Comparison of ENCODE assay signal across 14 mouse cellular contexts in genomic region chr3:99738093-99738803, GRCm38 (mm10).
A peak's percentile ranks its signal among the peaks of the same experiment; 100 is the strongest.
DNase-seq lines count a peak whose midpoint lies in the region; ATAC-seq and TF ChIP-seq lines count a peak whose summit lies in the region.
"Had no signal": no experiment of that assay in that cellular context is flagged by ENCODE, and none has a peak within 500 bp of the region (broad histone marks: within the 10 kb centered on the region; RNA-seq: fewer than 3 reads in every experiment).

No protein-coding gene starts in this region.

- H3K27ac ChIP-seq in heart, adult 2 months, result peak overlapping the region; percentile 52
- H3K27ac ChIP-seq in heart, embryonic 15.5 days, result peak overlapping the region; percentile 29
- H3K27ac ChIP-seq: hindbrain, embryonic 15.5 days had no signal

- no peaks in the 10 kb centered on the region for H3K4me1 ChIP-seq in heart, adult 2 months (ENCODE audit: control insufficient read depth, insufficient read depth, low read length)
- H3K4me1 ChIP-seq in heart, embryonic 15.5 days (replicated peaks), result peaks cover 14% of the 10 kb centered on the region

- TF ChIP-seq CTCF in heart, adult 2 months (IDR thresholded peaks at IDR 0.05), result no peak

- TF ChIP-seq POLR2A in heart, adult 2 months (IDR thresholded peaks at IDR 0.05; ENCODE audit: insufficient read depth, low read depth, low read length), result no peak

- H3K4me3 ChIP-seq in heart, adult 2 months, result no peak overlapping the region
- no peak overlapping the region for H3K4me3 ChIP-seq in heart, embryonic 15.5 days
- H3K4me3 ChIP-seq: hindbrain, embryonic 15.5 days had no signal

- no peak overlapping the region for H3K4me2 ChIP-seq in heart, embryonic 15.5 days
- H3K4me2 ChIP-seq: hindbrain, embryonic 15.5 days had no signal

- H3K36me3 ChIP-seq in heart, adult 2 months (ENCODE audit: control insufficient read depth, insufficient read depth, low read length), result peaks cover 2% of the 10 kb centered on the region; the same call in 1 of the 2 replicates
- H3K36me3 ChIP-seq in heart, embryonic 15.5 days, result no peaks in the 10 kb centered on the region
- H3K36me3 ChIP-seq: hindbrain, embryonic 15.5 days had no signal

- no peak for TF ChIP-seq EP300 in heart, adult 2 months (IDR thresholded peaks at IDR 0.05; ENCODE audit: insufficient read depth, low read depth, low read length)

- intact Hi-C loops in heart, adult 2 months (cut with DNase I), result loop anchor here (10.0 kb wide), 1 partner anchor 87 kb away; no protein-coding TSS in a partner anchor
- intact Hi-C loops in heart, postnatal 25 days (cut with DNase I), result no loop called here
- intact Hi-C loops in gastrocnemius, postnatal 14 days (cut with DNase I; ENCODE audit: low total_unique reads), result no loop called here

- DNase-seq in heart, adult 2 months, result peak in 1 of 2 experiments; percentile 19
- DNase-seq in heart, postnatal 25 days (ENCODE audit: low spot score), result no peak
- peak; percentile 36 for DNase-seq in gastrocnemius, postnatal 14 days
- no peak for DNase-seq in kidney, adult 8-10 months
- DNase-seq in urinary bladder, postnatal 10 days (ENCODE audit: low spot score), result no peak
- no peak for DNase-seq in right cerebral cortex, postnatal 36 days (ENCODE audit: low spot score in 2 of 2)
- DNase-seq: cerebellum, adult 18-20 months; kidney, postnatal 25 days; lung, postnatal 10 days; retina, postnatal 1 day had no signal

- H3K27me3 ChIP-seq in heart, adult 2 months (ENCODE audit: control insufficient read depth, insufficient read depth, low read length), result no peaks in the 10 kb centered on the region
- no peaks in the 10 kb centered on the region for H3K27me3 ChIP-seq in heart, embryonic 15.5 days
- H3K27me3 ChIP-seq: hindbrain, embryonic 15.5 days had no signal

- H3K9me3 ChIP-seq in heart, embryonic 15.5 days (replicated peaks), result no peaks in the 10 kb centered on the region
- H3K9me3 ChIP-seq: hindbrain, embryonic 15.5 days had no signal

- 0 out of 2 replicates have a peak, but pooled peaks have one; percentile 39 for ATAC-seq in heart, embryonic 15.5 days (replicated peaks; ENCODE audit: insufficient number of reproducible peaks, insufficient read depth, low FRiP score, low read depth)
- ATAC-seq: intestine, postnatal 0 days; midbrain, embryonic 16.5 days had no signal

- no peaks in the 10 kb centered on the region for H3K79me2 ChIP-seq in heart, adult 2 months (replicated peaks; ENCODE audit: control insufficient read depth, insufficient read depth, low read length)

- WGBS in heart, adult 2 months, result 55% methylated on average over 3 of the region's 3 CpGs
- 46% methylated on average over 3 of the region's 3 CpGs for WGBS in heart, embryonic 15.5 days

- H3K9ac ChIP-seq in heart, adult 2 months (ENCODE audit: low read depth, low read length), result no peak overlapping the region
- H3K9ac ChIP-seq in heart, embryonic 15.5 days, result no peak overlapping the region
- H3K9ac ChIP-seq: hindbrain, embryonic 15.5 days had no signal
